Mouse (Mus musculus): ENCODE measurements around the gene Pde11a.

DNA sequence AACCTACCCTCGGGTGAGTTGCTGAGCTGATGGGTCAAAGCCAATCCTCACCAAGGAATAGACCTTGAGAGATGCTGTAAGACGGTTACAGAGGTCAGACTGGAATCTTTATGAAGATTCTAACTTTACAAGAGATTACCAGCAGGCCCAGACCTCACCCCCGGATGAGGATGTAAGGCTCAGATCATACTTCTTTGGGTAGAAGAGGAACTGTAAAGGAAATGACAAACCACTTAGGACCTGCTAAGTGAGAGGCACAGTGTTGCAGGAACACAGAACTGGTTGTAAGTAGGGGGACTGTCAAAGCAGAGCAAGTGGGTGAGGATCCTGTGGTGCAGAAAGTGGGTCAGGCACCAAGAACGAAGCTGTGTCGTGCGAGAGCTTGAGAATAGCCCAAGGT lies 119.0 kb downstream of the Pde11a start:
- TF ChIP-seq CTCF (conservative IDR thresholded peaks at IDR 0.05; ENCODE audit: low read length), result no peak
- no peak for TF ChIP-seq POU5F1 (IDR thresholded peaks at IDR 0.05; ENCODE audit: borderline replicate concordance, low read length)

Data from E14TG2a.4 (cell line).